ENCODE assay signal across 31 mouse cellular contexts in the genomic region with DNA sequence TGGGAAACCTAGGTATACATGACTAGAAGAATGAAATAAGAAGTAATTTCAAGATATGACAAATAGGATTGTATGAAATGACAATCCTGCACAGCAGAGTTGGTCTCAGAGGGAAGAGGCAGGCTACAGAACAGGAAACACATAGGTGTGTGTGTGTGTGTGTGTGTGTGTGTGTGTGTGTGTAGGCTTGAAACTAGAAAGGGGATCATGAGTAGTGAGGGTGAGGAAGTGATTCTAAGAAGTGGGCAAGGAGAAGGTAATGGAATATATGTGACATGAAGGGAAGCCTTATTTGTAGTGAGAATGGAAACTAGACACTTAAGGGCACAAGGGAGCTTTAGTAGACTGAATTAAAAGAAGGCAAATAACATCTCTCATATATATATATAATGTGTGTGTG. TPM values are rescaled to one million over a fixed set of nuclear protein-coding genes. Genes with fewer than 3 reads are reported as not detected.
DNase-seq lines count a peak whose midpoint lies in the region; ATAC-seq and TF ChIP-seq lines count a peak whose summit lies in the region.
"Had no signal": no experiment of that assay in that cellular context is flagged by ENCODE, and none has a peak within 500 bp of the region (broad histone marks: within the 10 kb centered on the region; RNA-seq: fewer than 3 reads in every experiment).

No protein-coding gene starts in this region.

- TF ChIP-seq POLR2A in kidney, adult 2 months (IDR thresholded peaks at IDR 0.05; ENCODE audit: low read depth, low read length), result no peak

- H3K4me1 ChIP-seq in kidney, adult 2 months (ENCODE audit: control insufficient read depth, insufficient read depth, low read length), result no peaks in the 10 kb centered on the region
- H3K4me1 ChIP-seq: embryonic facial prominence, embryonic 10.5 days; embryonic facial prominence, embryonic 13.5 days; forebrain, embryonic 12.5 days; forebrain, embryonic 15.5 days; heart, embryonic 10.5 days; heart, embryonic 13.5 days had no signal

- no peak overlapping the region for H3K4me3 ChIP-seq in kidney, adult 2 months (ENCODE audit: insufficient read depth, low read depth, low read length)
- H3K4me3 ChIP-seq: embryonic facial prominence, embryonic 10.5 days; embryonic facial prominence, embryonic 13.5 days; erythroblast, embryonic 14.5 days; forebrain, embryonic 12.5 days; forebrain, embryonic 15.5 days; heart, adult 2 months; heart, embryonic 10.5 days; heart, embryonic 13.5 days had no signal

- no peak overlapping the region for H3K27ac ChIP-seq in kidney, adult 2 months (ENCODE audit: insufficient read depth, low read depth, low read length)
- H3K27ac ChIP-seq: embryonic facial prominence, embryonic 10.5 days; embryonic facial prominence, embryonic 13.5 days; forebrain, embryonic 12.5 days; forebrain, embryonic 15.5 days; heart, adult 2 months; heart, embryonic 10.5 days; heart, embryonic 13.5 days; hindbrain, embryonic 14.5 days; hindbrain, postnatal 0 days had no signal

- peak; percentile 96 for ATAC-seq in granulocyte monocyte progenitor cell, adult 5-6 weeks (replicated peaks; ENCODE audit: poor library complexity, severe bottlenecking)
- ATAC-seq in neutrophil, adult 5-6 weeks (ENCODE audit: extremely low read depth, insufficient number of reproducible peaks, low FRiP score, poor library complexity, severe bottlenecking), result peak; percentile 53; the same call in 1 of the 2 replicates
- ATAC-seq: CD4-positive, CD25-positive, alpha-beta regulatory T cell, adult 4 months; forebrain, embryonic 15.5 days; hindbrain, postnatal 0 days; inflammation-experienced regulatory T-cells, adult 6 months; Patski had no signal

- TF ChIP-seq CTCF in kidney, adult 2 months (conservative IDR thresholded peaks at IDR 0.05; ENCODE audit: insufficient read depth, insufficient read length, low read depth, low read length), result no peak

- peak; percentile 0 for DNase-seq in kidney, adult 2 months
- DNase-seq in kidney, adult 8-10 months, result no peak
- no peak for DNase-seq in lung, postnatal 25 days (ENCODE audit: low spot score)
- DNase-seq in embryo, embryonic 11 days, result no peak
- no peak for DNase-seq in heart, adult 11 months
- DNase-seq: adrenal gland, postnatal 10 days; adrenal gland, postnatal 36 days; cerebellum, adult 18-20 months; cerebellum, adult 9-10 months; cerebellum, postnatal 14 days; gastrocnemius, postnatal 14 days; heart, adult 2 months; heart, postnatal 14 days; heart, postnatal 4 days had no signal

- H3K36me3 ChIP-seq in kidney, adult 2 months (ENCODE audit: control insufficient read depth, insufficient read depth, low read length), result no peaks in the 10 kb centered on the region
- H3K36me3 ChIP-seq: embryonic facial prominence, embryonic 10.5 days; embryonic facial prominence, embryonic 13.5 days; forebrain, embryonic 12.5 days; forebrain, embryonic 15.5 days; heart, embryonic 10.5 days; heart, embryonic 13.5 days had no signal

- H3K27me3 ChIP-seq in kidney, adult 2 months (replicated peaks; ENCODE audit: control insufficient read depth, insufficient read depth, low read length), result no peaks in the 10 kb centered on the region
- H3K27me3 ChIP-seq: embryonic facial prominence, embryonic 13.5 days; forebrain, embryonic 12.5 days; forebrain, embryonic 15.5 days; heart, embryonic 13.5 days; Patski had no signal

RNA-seq across cellular contexts. Expression of a gene that starts 11.3 kb away (rescaled TPM):
- 0.05 and 0.07 TPM in 2 replicates for polyA plus RNA-seq in kidney, adult 2 months (2012; rRNA removed)
- total RNA-seq in granulocyte monocyte progenitor cell, adult 5-6 weeks (2014; fragmentation: Nextera tagmentation), result 0.28 TPM in 1 of 2 replicates, not detected in the other
- total RNA-seq in granulocyte monocyte progenitor cell, adult 5-6 weeks (2017), result 0.34 and 0.52 TPM in 2 replicates
- total RNA-seq in neutrophil, adult 5-6 weeks (2017), result 7.8 and 9.0 TPM in 2 replicates
- total RNA-seq: ES-E14; gastrocnemius, adult 18-20 months; gastrocnemius, postnatal 14 days; hindbrain, postnatal 0 days had no signal
- polyA plus RNA-seq: embryonic facial prominence, embryonic 13.5 days; erythroblast, embryonic 14.5 days; forebrain, embryonic 12.5 days; forebrain, embryonic 15.5 days; hindbrain, embryonic 11.5 days; hindbrain, embryonic 14.5 days had no signal
